Mouse (Mus musculus) hematopoietic stem cell, adult 5-6 weeks (primary cell): ENCODE measurements around the gene Lsamp. TPM values are rescaled to one million over a fixed set of nuclear protein-coding genes. Genes with fewer than 3 reads are reported as not detected.

Experiments used
- ATAC-seq, 2 experiments: fragments of 125-278 bp in 1 of 2; replicated peaks in 1 of 2; 2 replicates each; pipeline ENCODE4 v1.8.0; 2016 to 2017; ENCODE audit warnings: inconsistent platforms in 2 of 2, mild to moderate bottlenecking in 2 of 2, moderate number of reproducible peaks in 2 of 2, low read depth in 1 of 2, moderate TSS enrichment in 1 of 2; ENCODE audit not compliant: low FRiP score in 2 of 2, poor library complexity in 2 of 2, severe bottlenecking in 2 of 2, insufficient read depth in 1 of 2, low TSS enrichment in 1 of 2
- total RNA-seq: library from RNA; stranded (forward); fragments of 172-1452, 232-1000 nt; gene quantifications from 2 replicates; pipeline ENCODE4 v1.2.3, GENCODE M21; 2017

Gene Lsamp
- total RNA-seq, 1 experiment from 2014 or later: not detected

DNA sequence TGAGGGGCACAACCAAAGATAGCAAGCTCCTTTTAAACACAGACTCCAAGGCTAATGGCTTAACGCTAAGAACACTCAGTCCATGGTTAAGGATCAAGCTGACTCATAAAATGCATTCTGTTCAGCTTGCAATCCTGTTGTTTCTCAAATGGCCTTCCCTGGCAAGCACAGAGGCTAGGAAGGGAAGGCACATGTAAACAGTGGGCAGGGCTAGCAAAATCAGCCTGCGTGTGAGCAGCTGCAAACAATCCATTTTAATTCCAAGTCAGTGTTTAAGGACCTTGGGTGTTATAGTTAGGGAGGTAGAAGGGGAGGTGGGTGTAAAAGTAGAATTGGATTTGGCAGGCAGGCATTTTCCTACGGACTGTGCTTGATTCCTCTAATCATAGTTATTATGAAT lies 1195.4 kb downstream of the Lsamp start:
- ATAC-seq: no peak

DNA sequence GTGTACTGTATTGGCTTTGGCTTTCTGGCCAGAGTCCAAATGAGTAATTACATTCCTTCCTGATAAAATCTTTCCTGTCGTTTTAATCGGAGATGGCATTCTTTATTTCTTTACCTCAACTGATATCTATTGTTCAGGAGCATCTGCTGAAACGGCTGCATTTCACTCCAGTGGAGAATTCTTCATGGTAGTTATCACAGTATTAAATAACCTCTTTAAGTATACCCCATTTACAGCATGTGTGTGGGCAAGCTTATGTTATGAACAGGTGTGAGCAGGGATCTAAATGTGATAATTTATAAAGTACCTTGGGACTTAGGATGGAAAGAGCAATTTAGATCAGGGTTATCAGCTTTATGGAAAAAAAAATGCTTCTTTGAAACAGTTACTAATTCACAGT lies 1196.7 kb downstream of the Lsamp start:
- no peak for ATAC-seq

GRCm38 (mm10) chr16:41210055-41210454 lies 1225.9 kb downstream of the Lsamp start:
- ATAC-seq: no peak

DNA sequence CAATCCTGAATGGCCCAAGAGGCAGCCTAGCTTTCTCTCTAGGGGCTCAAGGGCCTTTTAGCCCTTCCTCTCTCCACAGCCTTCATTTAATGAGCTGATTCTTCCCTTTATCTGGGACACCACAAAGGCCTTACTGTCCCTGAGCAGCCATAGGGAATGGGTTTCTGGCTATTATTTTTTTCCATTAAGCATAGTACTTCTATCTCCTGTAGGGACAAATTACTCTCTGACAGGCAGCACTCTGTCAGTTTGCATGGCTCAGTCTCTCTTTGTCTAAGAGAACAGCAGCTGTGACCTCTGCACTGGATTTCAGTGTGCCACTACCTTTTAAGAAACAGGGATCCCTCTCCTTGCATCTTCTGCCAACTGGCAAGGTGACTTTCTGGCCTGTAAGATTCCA lies 1251.7 kb downstream of the Lsamp start:
- ATAC-seq: no peak

DNA sequence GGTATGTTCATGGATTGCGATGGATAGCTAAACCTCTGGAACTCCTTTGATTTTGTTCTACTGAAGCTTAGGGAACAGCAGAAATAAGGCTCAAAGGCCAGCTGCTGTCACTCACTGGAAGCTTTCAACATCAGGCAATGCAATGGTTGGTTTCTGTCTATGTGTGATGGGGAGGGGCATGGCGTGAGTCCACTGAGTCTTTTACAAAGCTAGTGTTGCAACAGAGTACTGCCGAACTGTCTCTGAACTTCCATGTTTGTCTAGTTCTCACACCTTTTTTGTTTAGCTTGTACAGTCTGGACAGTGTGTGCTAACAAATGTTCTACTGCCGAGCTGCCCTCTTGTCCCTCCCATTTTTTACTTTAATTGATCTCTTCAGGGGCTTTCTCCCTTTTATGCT lies 1258.7 kb downstream of the Lsamp start:
- ATAC-seq: no peak

GRCm38 (mm10) chr16:41244711-41245110 lies 1260.5 kb downstream of the Lsamp start:
- no peak for ATAC-seq

GRCm38 (mm10) chr16:41258145-41259035 lies 1274.2 kb downstream of the Lsamp start:
- peak; percentile 59 to 66; a peak in 1 of 4 replicates for ATAC-seq

DNA sequence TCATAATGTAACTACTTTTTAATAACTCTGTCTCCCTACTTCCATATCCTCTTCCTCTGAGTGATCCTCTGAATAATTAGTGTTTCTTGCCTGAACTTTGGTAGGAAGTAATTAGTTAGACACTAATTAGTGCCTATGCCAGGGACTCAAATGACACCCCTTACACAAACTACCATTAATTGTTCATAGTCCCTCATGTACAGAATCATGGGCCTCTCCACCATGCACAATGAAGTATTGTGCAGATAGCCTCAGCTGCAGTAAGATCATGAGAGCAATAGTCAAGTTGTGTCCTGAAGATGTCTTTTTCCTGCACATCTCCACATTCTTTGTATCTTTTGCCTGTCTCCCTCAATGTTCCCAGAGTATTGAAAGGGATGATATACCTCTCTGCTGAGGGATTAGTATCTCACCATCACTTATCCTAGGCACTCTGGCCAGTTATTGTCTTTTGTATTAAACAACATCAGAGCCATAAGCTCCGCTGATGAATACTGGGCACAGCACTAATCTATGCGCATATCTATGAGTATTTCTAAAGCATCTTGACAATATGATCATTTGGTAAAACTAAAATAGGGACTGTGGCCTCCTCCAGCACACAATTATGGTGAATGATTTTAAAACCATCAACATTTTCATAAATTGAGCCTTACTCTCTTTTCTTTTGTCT lies 1292.0 kb downstream of the Lsamp start:
- ATAC-seq: no peak

GRCm38 (mm10) chr16:41317992-41318391 lies 1333.8 kb downstream of the Lsamp start:
- no peak for ATAC-seq

- ATAC-seq: no peak
These were observed 1359.3 kb downstream of the Lsamp start for GRCm38 (mm10) chr16:41343431-41343830.

- no peak for ATAC-seq
These were observed 1381.0 kb downstream of the Lsamp start for GRCm38 (mm10) chr16:41365138-41365537.

DNA sequence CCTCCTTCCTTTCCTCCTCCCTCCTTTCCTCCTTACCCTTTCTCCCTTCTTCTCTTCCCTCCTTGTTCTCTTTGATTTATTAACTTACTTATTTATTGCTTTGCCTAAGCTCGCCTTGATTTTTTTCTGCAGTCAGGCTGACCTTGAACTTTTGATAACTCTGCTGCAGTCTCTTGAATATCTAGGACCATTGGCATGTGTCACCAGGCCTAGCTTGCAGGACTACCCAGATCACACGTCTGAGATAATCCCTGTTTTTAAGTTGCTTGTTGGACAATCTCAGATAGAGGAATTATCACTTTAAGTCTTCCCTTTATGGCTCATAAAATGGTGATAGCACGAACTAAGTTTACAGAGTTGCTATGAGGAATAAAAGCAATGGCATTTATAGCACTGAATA lies 1399.5 kb downstream of the Lsamp start:
- ATAC-seq: no peak

DNA sequence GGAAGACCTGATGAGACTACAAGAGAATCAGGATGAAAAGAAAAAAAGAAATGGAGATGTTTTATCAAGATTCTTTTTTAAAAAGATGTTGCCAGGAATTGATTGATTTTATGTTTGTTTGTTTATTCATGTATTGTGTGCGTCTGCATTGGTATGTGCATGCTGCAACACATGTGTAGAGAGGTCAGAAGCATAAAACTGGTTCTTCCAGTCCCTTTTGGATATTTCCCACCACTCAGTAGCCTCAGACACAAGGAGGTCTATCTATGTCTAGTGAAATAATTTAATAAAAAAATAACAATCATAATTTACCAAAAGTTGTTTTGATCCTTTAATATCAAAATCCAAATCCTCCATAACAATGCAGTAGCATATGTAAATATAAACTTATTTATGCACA lies 1400.1 kb downstream of the Lsamp start:
- ATAC-seq: no peak

GRCm38 (mm10) chr16:41408850-41409249 lies 1424.7 kb downstream of the Lsamp start:
- ATAC-seq: no peak

GRCm38 (mm10) chr16:41410671-41411070 lies 1426.5 kb downstream of the Lsamp start:
- no peak for ATAC-seq

GRCm38 (mm10) chr16:41417363-41417762 lies 1433.2 kb downstream of the Lsamp start:
- no peak for ATAC-seq

GRCm38 (mm10) chr16:41467391-41467790 lies 1483.2 kb downstream of the Lsamp start:
- no peak for ATAC-seq

GRCm38 (mm10) chr16:41478694-41479093 lies 1494.5 kb downstream of the Lsamp start:
- no peak for ATAC-seq

- no peak for ATAC-seq
These were observed 1497.7 kb downstream of the Lsamp start for GRCm38 (mm10) chr16:41481832-41482231.
